Mouse (Mus musculus) ZHBTc4 (cell line): Measurements from ENCODE around the gene Mast4.

Experiments used
- DNase-seq: peaks from one replicate; pipeline ENCODE4 v3.0.0-alpha.2; 2011; ENCODE audit warnings: low read depth, low spot score

Mast4 gene

GRCm38 (mm10) chr13:102925844-102926598, 408.3 kb downstream of the Mast4 start:
- peak; percentile 36 for DNase-seq

DNA sequence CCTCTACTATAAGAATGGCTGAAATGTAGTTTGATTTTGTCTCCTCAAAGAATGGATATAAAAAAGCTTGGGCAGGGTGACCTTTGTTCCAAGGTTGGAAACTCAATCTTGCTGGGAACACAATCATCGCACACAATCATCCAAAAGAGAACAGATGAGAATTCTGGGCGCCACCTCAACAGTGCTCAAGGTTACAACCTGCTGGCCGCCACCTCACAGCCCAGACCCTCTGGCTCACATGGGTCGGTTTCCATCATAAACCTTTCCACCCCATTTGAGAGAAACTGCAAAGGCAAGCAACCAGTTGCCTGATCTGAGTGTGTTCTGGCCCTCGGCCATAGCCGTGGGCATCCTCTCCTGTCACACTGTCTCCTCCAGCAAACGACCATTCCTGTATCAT, 414.6 kb downstream of the Mast4 start:
- no peak for DNase-seq

GRCm38 (mm10) chr13:102918616-102919015, 415.7 kb downstream of the Mast4 start:
- no peak for DNase-seq

- DNase-seq, result no peak
Measured at GRCm38 (mm10) chr13:102915341-102915740, 419.0 kb downstream of the Mast4 start.

DNA sequence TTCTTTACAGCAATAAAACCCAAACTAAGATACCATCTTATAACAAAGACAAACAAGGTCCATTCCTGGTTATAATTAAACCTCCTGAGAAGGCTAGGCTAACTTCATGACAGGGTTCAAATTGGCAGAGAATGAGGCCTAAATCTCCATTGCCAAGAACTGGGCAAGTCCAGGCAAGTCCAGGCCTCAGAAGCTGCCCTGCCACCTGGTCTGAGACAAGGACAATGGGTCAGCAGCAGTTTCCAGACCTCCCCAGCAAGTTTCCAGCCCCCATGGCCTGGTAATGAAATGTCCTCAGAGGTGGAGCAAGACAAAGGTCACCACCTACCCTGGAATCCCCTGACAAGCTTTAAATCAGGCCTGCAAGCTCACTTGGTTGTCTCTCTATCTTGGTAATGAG, 419.5 kb downstream of the Mast4 start:
- DNase-seq, result no peak

- DNase-seq, result no peak
Measured at GRCm38 (mm10) chr13:102913919-102914318, 420.4 kb downstream of the Mast4 start.

- DNase-seq, result no peak
Measured at GRCm38 (mm10) chr13:102912867-102913266, 421.4 kb downstream of the Mast4 start.

DNA sequence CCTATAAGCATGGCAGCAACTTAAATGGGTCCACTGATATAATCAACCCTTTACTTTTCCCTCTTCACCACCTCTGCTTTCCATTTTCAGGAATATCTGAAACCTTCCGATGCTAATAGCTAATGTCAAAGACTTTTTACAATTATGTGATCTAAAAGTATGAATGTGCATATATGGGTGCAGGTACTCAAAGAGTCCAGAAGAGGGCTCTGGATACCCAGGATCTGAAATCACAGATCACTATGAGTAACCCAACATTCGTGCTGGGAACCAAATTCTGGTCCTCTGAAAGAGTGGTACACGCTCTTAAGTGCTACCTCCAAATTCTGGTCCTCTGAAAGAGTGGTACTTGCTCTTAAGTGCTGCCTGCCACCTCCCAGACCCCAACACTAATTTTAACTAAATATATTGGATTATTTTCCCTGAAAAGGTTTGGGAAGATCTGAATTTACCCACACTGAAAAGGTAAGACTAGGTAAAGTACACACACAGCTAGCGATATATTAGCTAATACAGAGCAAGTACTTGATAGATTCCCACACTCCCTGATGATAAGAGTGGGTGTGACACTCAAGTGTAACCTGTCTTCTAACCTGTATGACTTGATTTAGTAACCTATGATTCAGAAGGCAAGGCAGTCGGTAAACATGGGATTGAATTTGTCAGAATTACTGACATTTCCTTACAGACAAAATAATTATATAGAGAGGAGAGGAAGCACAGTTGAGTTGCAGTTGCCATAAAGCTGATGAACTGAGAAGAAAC, 424.5 kb downstream of the Mast4 start:
- peak; percentile 33 for DNase-seq

- no peak for DNase-seq
Measured at GRCm38 (mm10) chr13:102906661-102907009, 427.7 kb downstream of the Mast4 start.

DNA sequence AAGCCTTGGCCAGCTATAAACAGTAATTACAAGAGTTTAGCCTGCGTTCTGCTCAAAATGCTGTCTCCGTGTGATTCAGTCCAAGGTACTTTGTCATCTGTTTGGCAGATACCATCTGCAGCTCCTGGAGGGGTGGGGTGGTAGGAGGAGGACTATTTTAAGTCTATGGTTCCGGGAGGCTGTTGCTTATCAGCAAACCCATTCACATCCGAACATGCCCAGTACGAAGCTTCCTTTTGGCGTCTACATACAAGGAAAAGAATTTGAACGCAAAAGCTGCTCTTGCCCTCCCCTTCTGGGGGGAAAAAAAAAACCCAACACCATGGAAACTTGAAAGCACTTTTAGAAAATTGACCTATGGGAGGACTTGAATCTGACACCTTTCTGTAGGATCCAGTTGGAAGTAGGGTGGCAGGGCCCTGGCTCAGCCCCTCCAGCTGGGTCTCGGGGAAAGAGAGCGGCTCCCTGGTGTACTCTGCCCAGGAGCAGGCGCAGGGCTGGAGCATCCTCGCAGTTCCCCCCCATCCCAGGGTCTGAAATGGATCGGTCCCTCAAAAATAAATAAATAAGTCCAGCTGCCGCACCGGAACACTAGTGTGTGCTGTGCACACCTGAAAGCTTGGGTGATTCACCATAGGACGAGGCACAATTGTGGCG, 428.2 kb downstream of the Mast4 start:
- peak; percentile 95 for DNase-seq

DNA sequence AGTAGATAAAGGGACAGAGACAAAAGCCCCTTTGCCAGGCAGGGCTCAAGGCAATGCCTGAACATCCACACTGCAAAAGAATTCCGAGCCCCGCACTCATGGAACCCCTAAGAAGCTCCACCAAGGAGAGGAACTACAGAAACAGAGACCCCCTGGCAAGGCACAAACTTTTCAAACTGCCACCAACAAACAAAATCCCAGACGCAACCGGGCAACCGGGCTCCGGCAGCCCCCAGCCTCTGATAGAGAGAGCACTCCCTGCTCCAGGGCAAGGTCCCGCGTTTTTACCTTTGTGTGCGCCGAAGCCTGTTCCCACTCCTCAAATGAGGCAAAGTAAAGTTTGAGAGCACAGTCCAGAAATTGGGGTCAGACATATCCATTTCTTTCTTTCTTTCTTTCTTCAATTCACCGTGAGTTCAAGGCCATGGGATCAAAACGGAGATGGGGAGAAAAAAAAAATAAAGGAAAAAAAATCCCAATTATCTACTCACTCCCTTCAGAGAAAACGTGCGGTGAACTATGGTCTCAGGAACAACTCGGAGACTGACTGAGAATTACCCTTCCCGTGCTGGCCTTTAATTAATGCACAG, 428.8 kb downstream of the Mast4 start:
- no peak for DNase-seq

GRCm38 (mm10) chr13:102903689-102904088, 430.6 kb downstream of the Mast4 start:
- DNase-seq, result no peak

DNA sequence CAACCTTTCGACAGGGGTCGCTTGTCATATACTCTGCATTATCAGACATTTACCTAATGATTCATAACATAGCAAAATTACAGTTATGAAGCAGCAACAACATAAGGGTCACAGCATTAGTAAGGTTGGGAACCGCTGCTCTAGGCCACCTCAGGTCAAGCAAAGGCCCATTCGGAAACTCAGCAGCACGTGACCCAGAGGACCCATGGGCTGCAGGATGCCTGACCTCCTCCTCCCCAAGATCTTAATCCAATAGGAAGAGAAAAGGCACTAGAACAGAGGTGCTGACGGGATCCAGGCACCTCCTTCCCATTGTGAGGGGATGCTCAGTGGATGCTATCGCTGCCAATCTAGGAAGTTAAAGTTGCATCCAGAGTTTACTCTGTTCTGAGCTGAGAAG, 432.2 kb downstream of the Mast4 start:
- DNase-seq, result no peak

DNA sequence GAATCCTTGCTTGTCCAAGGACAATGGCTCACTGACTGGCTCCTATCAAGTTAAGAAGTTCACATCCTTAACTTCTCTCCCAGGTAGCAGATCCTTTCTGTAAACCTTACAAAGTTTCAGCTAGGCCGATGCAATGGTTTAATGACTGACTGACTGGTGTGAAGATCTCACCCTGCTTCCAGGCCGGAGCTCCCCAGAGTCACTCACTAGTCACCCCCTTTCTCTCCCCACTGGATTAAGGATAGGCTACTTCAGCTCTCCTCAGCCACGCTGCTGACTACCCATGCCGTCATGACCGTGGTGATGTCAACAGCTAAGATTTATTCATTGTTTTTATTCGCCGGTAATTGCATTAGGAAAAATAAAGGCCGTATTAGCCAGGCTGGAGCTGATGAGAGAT, 433.8 kb downstream of the Mast4 start:
- no peak for DNase-seq

- no peak for DNase-seq
Measured at GRCm38 (mm10) chr13:102900083-102900420, 434.2 kb downstream of the Mast4 start.

- peak; percentile 44 for DNase-seq
Measured at GRCm38 (mm10) chr13:102899253-102900082, 434.8 kb downstream of the Mast4 start.

DNA sequence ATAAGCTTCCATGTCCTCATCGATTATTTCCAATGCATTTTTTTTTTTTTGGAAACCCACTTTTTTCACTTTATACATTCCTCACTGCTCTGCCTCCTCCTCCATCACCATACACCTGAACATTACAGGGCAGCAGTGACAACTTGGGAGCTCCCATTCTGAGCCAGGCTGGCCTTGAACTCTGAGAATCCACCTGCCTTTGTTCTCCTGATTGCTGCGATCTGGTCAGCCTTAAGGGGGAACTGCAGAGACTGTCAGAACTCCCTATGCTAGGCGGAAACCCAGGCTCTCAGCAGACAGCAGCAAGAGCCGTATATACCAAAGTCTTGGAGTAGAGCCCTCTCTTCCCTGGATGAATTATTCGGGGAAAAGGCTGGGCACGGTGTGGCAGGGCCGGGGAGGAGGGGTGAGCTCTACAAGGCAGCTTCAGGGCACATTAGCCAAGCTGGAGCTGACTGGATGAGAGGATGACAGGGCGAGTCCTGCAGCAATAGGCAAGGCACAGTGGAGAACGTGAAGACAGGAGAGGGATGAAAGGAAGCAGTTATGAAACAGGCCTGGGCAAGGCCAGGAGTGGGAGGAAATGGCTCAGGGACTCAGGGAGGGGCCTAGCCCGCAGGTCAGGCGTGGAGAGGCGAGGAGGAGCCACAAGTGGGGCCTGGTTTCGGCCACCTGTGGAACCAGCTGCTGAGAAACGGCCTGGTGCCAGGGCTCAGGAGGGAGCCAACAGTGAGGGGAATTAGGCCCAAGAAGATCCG, 435.7 kb downstream of the Mast4 start:
- DNase-seq, result peak; percentile 71

- DNase-seq, result peak; percentile 46
Measured at GRCm38 (mm10) chr13:102896322-102896721, 438.0 kb downstream of the Mast4 start.

DNA sequence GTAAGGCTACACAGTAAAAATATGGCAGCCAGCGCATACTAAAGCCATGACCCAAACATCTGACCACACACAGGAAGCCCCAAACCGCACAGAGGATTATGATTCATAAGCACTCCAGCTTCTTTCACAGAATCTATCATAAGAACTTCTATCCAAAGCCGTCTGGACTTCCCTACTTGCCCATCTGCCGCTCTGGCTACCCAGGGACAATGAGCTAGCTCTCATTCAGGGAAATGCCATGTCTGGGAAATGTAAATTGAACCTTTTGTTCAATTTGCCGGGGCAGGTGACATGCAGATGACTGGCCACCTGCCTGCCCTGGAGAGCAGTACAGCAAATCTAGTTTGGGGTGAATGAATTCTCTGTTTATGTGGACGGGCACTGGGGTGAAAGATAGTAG, 438.4 kb downstream of the Mast4 start:
- DNase-seq, result peak; percentile 51
